Mouse (Mus musculus): ENCODE results near the gene Slc9a8. TPM values are rescaled to one million over a fixed set of nuclear protein-coding genes. Genes with fewer than 3 reads are reported as not detected.

Gene Slc9a8
- total and polyA plus RNA-seq, 2 experiments from 2014 or later: 10.7 to 51.5 TPM

- H3K4me2 ChIP-seq (ENCODE audit: low read depth, low read length): no peak overlapping the region
- DNase-seq (ENCODE audit: low spot score) (no peak), ATAC-seq (ENCODE audit: insufficient read depth, low read depth) (no peak)
- H3K27me3 ChIP-seq (ENCODE audit: control insufficient read depth, insufficient read depth, low read length): no peaks in the 10 kb centered on the region
- no peak overlapping the region for H3K27ac ChIP-seq (ENCODE audit: low read depth)
- H3K9me3 ChIP-seq (replicated peaks; ENCODE audit: control insufficient read depth, low read length): no peaks in the 10 kb centered on the region
- 33% methylated on average over 2 of the region's 2 CpGs for WGBS
- peaks cover 15% of the 10 kb centered on the region; the same call in 1 of the 2 replicates for H3K4me1 ChIP-seq (ENCODE audit: control insufficient read depth, insufficient read depth)
- H3K36me3 ChIP-seq (replicated peaks; ENCODE audit: control insufficient read depth, insufficient read depth, low read length): peaks cover 30% of the 10 kb centered on the region
- no peak overlapping the region for H3K9ac ChIP-seq (replicated peaks; ENCODE audit: low read depth, low read length)
- TF ChIP-seq CTCF (IDR thresholded peaks at IDR 0.05; ENCODE audit: low read depth): no peak
- no peak for TF ChIP-seq EP300 (IDR thresholded peaks at IDR 0.05; ENCODE audit: low read depth)
- no peak overlapping the region for H3K4me3 ChIP-seq (ENCODE audit: low read depth, low read length)
These were observed 56.6 kb downstream of the Slc9a8 start for GRCm38 (mm10) chr2:167478128-167478527.

DNA sequence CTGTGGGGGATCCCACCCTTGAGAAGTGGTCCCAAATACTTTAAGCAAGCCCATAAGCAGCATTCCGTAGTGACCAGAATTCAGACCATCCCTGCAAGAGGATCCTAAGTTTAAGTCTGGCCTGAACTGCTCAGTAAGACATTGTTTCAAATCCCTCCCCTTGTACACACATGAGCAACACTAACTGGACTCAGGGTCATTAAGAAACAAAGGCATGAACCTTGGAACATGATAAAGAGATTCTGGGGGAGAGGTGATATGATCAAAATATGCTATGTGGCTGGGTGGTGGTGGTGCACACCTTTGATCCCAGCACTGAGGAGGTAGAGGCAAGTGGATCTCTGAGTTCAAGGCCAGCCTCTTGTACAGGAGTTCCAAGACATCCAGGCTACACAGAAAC lies 58.0 kb downstream of the Slc9a8 start:
- H3K27ac ChIP-seq (ENCODE audit: low read depth): no peak overlapping the region
- 100% methylated on average over 1 of the region's 1 CpGs for WGBS
- H3K4me1 ChIP-seq (ENCODE audit: control insufficient read depth, insufficient read depth): peaks cover 15% of the 10 kb centered on the region; the same call in 1 of the 2 replicates
- no peak overlapping the region for H3K4me2 ChIP-seq (ENCODE audit: low read depth, low read length)
- no peaks in the 10 kb centered on the region for H3K27me3 ChIP-seq (ENCODE audit: control insufficient read depth, insufficient read depth, low read length)
- peaks cover 31% of the 10 kb centered on the region for H3K36me3 ChIP-seq (replicated peaks; ENCODE audit: control insufficient read depth, insufficient read depth, low read length)
- H3K9ac ChIP-seq (replicated peaks; ENCODE audit: low read depth, low read length): no peak overlapping the region
- DNase-seq (ENCODE audit: low spot score) (no peak), ATAC-seq (ENCODE audit: insufficient read depth, low read depth) (no peak)
- TF ChIP-seq CTCF (IDR thresholded peaks at IDR 0.05; ENCODE audit: low read depth): no peak
- no peak for TF ChIP-seq EP300 (IDR thresholded peaks at IDR 0.05; ENCODE audit: low read depth)
- H3K9me3 ChIP-seq (replicated peaks; ENCODE audit: control insufficient read depth, low read length): no peaks in the 10 kb centered on the region
- no peak overlapping the region for H3K4me3 ChIP-seq (ENCODE audit: low read depth, low read length)

- WGBS: 84% methylated on average over 4 of the region's 4 CpGs
- DNase-seq (ENCODE audit: low spot score): no peak
- no peak overlapping the region for H3K4me3 ChIP-seq (ENCODE audit: low read depth, low read length)
- H3K27me3 ChIP-seq (ENCODE audit: control insufficient read depth, insufficient read depth, low read length): no peaks in the 10 kb centered on the region
- no peak for ATAC-seq (ENCODE audit: insufficient read depth, low read depth)
- no peaks in the 10 kb centered on the region for H3K9me3 ChIP-seq (replicated peaks; ENCODE audit: control insufficient read depth, low read length)
- H3K9ac ChIP-seq (replicated peaks; ENCODE audit: low read depth, low read length): no peak overlapping the region
- H3K36me3 ChIP-seq (replicated peaks; ENCODE audit: control insufficient read depth, insufficient read depth, low read length): peaks cover 32% of the 10 kb centered on the region
- no peak overlapping the region for H3K4me2 ChIP-seq (ENCODE audit: low read depth, low read length)
- no peak overlapping the region for H3K27ac ChIP-seq (ENCODE audit: low read depth)
- H3K4me1 ChIP-seq (ENCODE audit: control insufficient read depth, insufficient read depth): peaks cover 19% of the 10 kb centered on the region; the same call in 1 of the 2 replicates
- no peak for TF ChIP-seq CTCF (IDR thresholded peaks at IDR 0.05; ENCODE audit: low read depth)
- TF ChIP-seq EP300 (IDR thresholded peaks at IDR 0.05; ENCODE audit: low read depth): no peak
These were observed 61.2 kb downstream of the Slc9a8 start for GRCm38 (mm10) chr2:167482681-167483080.

GRCm38 (mm10) chr2:167483081-167483826 lies 61.7 kb downstream of the Slc9a8 start:
- DNase-seq (ENCODE audit: low spot score) (no peak), ATAC-seq (ENCODE audit: insufficient read depth, low read depth) (no peak)
- H3K4me2 ChIP-seq (ENCODE audit: low read depth, low read length): no peak overlapping the region
- H3K9ac ChIP-seq (replicated peaks; ENCODE audit: low read depth, low read length): no peak overlapping the region
- no peak overlapping the region for H3K27ac ChIP-seq (ENCODE audit: low read depth)
- 86% methylated on average over 27 of the region's 27 CpGs for WGBS
- no peaks in the 10 kb centered on the region for H3K27me3 ChIP-seq (ENCODE audit: control insufficient read depth, insufficient read depth, low read length)
- H3K4me3 ChIP-seq (ENCODE audit: low read depth, low read length): no peak overlapping the region
- peaks cover 32% of the 10 kb centered on the region for H3K36me3 ChIP-seq (replicated peaks; ENCODE audit: control insufficient read depth, insufficient read depth, low read length)
- TF ChIP-seq EP300 (IDR thresholded peaks at IDR 0.05; ENCODE audit: low read depth) (no peak), CTCF (IDR thresholded peaks at IDR 0.05; ENCODE audit: low read depth) (no peak)
- H3K4me1 ChIP-seq (ENCODE audit: control insufficient read depth, insufficient read depth): peaks cover 19% of the 10 kb centered on the region; the same call in 1 of the 2 replicates
- H3K9me3 ChIP-seq (replicated peaks; ENCODE audit: control insufficient read depth, low read length): no peaks in the 10 kb centered on the region

GRCm38 (mm10) chr2:167483827-167484410 lies 62.4 kb downstream of the Slc9a8 start:
- Histone ChIP-seq H3K4me3 (ENCODE audit: low read depth, low read length) (no peak overlapping the region), H3K4me2 (ENCODE audit: low read depth, low read length) (no peak overlapping the region), H3K4me1 (ENCODE audit: control insufficient read depth, insufficient read depth) (peaks cover 19% of the 10 kb centered on the region; the same call in 1 of the 2 replicates), H3K27ac (ENCODE audit: low read depth) (no peak overlapping the region), H3K9me3 (replicated peaks; ENCODE audit: control insufficient read depth, low read length) (no peaks in the 10 kb centered on the region), H3K36me3 (replicated peaks; ENCODE audit: control insufficient read depth, insufficient read depth, low read length) (peaks cover 32% of the 10 kb centered on the region), H3K27me3 (ENCODE audit: control insufficient read depth, insufficient read depth, low read length) (no peaks in the 10 kb centered on the region), H3K9ac (replicated peaks; ENCODE audit: low read depth, low read length) (no peak overlapping the region)
- ATAC-seq (ENCODE audit: insufficient read depth, low read depth): no peak
- TF ChIP-seq CTCF (IDR thresholded peaks at IDR 0.05; ENCODE audit: low read depth) (no peak), EP300 (IDR thresholded peaks at IDR 0.05; ENCODE audit: low read depth) (no peak)
- WGBS: 91% methylated on average over 24 of the region's 24 CpGs
- DNase-seq (ENCODE audit: low spot score): no peak
